Mouse (Mus musculus): ENCODE measurements around the gene Copz1. TPM values are rescaled to one million over a fixed set of nuclear protein-coding genes. Genes with fewer than 3 reads are reported as not detected.

Copz1 gene
- polyA plus RNA-seq, 1 experiment from 2014 or later = 298 TPM

GRCm38 (mm10) chr15:103280817-103281464 is 8.4 kb downstream of the Copz1 start:
- WGBS = 32% methylated on average over 3 of the region's 3 CpGs
- Histone ChIP-seq H3K4me2 (peak overlapping the region; percentile 6; the same call in 1 of the 2 replicates), H3K9me3 (ENCODE audit: control insufficient read depth, low read length) (no peaks in the 10 kb centered on the region), H3K4me3 (ENCODE audit: low read depth, low read length) (no peak overlapping the region), H3K27ac (ENCODE audit: low read depth, low read length) (peak overlapping the region; percentile 53; the same call in 1 of the 2 replicates), H3K27me3 (replicated peaks; ENCODE audit: control insufficient read depth, insufficient read depth, low read length) (no peaks in the 10 kb centered on the region), H3K9ac (ENCODE audit: low read depth, low read length) (peak overlapping the region; percentile 16; the same call in 1 of the 2 replicates), H3K36me3 (ENCODE audit: control insufficient read depth, insufficient read depth, low read length) (no peaks in the 10 kb centered on the region), H3K4me1 (replicated peaks; ENCODE audit: control insufficient read depth, insufficient read depth, low read length) (peaks cover 35% of the 10 kb centered on the region)
- ATAC-seq (replicated peaks; ENCODE audit: low FRiP score) (no peak; the same call in 1 of the 2 replicates), DNase-seq (ENCODE audit: low spot score) (no peak)

- peak overlapping the region; percentile 53; the same call in 1 of the 2 replicates for H3K27ac ChIP-seq (ENCODE audit: low read depth, low read length)
- WGBS = 80% methylated on average over 3 of the region's 3 CpGs
- H3K4me3 ChIP-seq (ENCODE audit: low read depth, low read length) = no peak overlapping the region; the same call in 1 of the 2 replicates
- DNase-seq (ENCODE audit: low spot score) (no peak), ATAC-seq (replicated peaks; ENCODE audit: low FRiP score) (no peak)
- no peaks in the 10 kb centered on the region for H3K9me3 ChIP-seq (ENCODE audit: control insufficient read depth, low read length)
- H3K4me2 ChIP-seq = no peak overlapping the region; the same call in 1 of the 2 replicates
- peaks cover 3% of the 10 kb centered on the region; the same call in 1 of the 2 replicates for H3K36me3 ChIP-seq (ENCODE audit: control insufficient read depth, insufficient read depth, low read length)
- peak overlapping the region; percentile 16; the same call in 1 of the 2 replicates for H3K9ac ChIP-seq (ENCODE audit: low read depth, low read length)
- H3K27me3 ChIP-seq (replicated peaks; ENCODE audit: control insufficient read depth, insufficient read depth, low read length) = no peaks in the 10 kb centered on the region
- peaks cover 35% of the 10 kb centered on the region for H3K4me1 ChIP-seq (replicated peaks; ENCODE audit: control insufficient read depth, insufficient read depth, low read length)
Measured at GRCm38 (mm10) chr15:103281465-103282205, 9.1 kb downstream of the Copz1 start.

- no peak for DNase-seq (ENCODE audit: low spot score)
- no peaks in the 10 kb centered on the region for H3K9me3 ChIP-seq (ENCODE audit: control insufficient read depth, low read length)
- no peak overlapping the region for H3K27ac ChIP-seq (ENCODE audit: low read depth, low read length)
- no peak overlapping the region for H3K4me3 ChIP-seq (ENCODE audit: low read depth, low read length)
- H3K4me1 ChIP-seq (replicated peaks; ENCODE audit: control insufficient read depth, insufficient read depth, low read length) = peaks cover 18% of the 10 kb centered on the region
- H3K4me2 ChIP-seq = no peak overlapping the region
- 64% methylated on average over 3 of the region's 3 CpGs for WGBS
- H3K27me3 ChIP-seq (replicated peaks; ENCODE audit: control insufficient read depth, insufficient read depth, low read length) = no peaks in the 10 kb centered on the region
- H3K36me3 ChIP-seq (ENCODE audit: control insufficient read depth, insufficient read depth, low read length) = peaks cover 7% of the 10 kb centered on the region
- H3K9ac ChIP-seq (ENCODE audit: low read depth, low read length) = no peak overlapping the region
- ATAC-seq (replicated peaks; ENCODE audit: low FRiP score) = no peak
Measured at GRCm38 (mm10) chr15:103284066-103284465, 11.6 kb downstream of the Copz1 start.

GRCm38 (mm10) chr15:103284647-103285046 is 12.1 kb downstream of the Copz1 start:
- ATAC-seq (replicated peaks; ENCODE audit: low FRiP score) = no peak
- Histone ChIP-seq H3K36me3 (ENCODE audit: control insufficient read depth, insufficient read depth, low read length) (peaks cover 7% of the 10 kb centered on the region), H3K9me3 (ENCODE audit: control insufficient read depth, low read length) (no peaks in the 10 kb centered on the region), H3K4me1 (replicated peaks; ENCODE audit: control insufficient read depth, insufficient read depth, low read length) (peaks cover 18% of the 10 kb centered on the region), H3K4me3 (ENCODE audit: low read depth, low read length) (no peak overlapping the region), H3K9ac (ENCODE audit: low read depth, low read length) (no peak overlapping the region), H3K27me3 (replicated peaks; ENCODE audit: control insufficient read depth, insufficient read depth, low read length) (no peaks in the 10 kb centered on the region), H3K27ac (ENCODE audit: low read depth, low read length) (no peak overlapping the region), H3K4me2 (no peak overlapping the region)
- 33% methylated on average over 2 of the region's 2 CpGs for WGBS
- DNase-seq (ENCODE audit: low spot score) = no peak

- Histone ChIP-seq H3K36me3 (ENCODE audit: control insufficient read depth, insufficient read depth, low read length) (peaks cover 12% of the 10 kb centered on the region), H3K9ac (ENCODE audit: low read depth, low read length) (0 out of 2 replicates have a peak overlapping the region, but pooled peaks have one; percentile 4), H3K4me2 (no peak overlapping the region), H3K9me3 (ENCODE audit: control insufficient read depth, low read length) (no peaks in the 10 kb centered on the region), H3K27ac (ENCODE audit: low read depth, low read length) (no peak overlapping the region), H3K27me3 (replicated peaks; ENCODE audit: control insufficient read depth, insufficient read depth, low read length) (no peaks in the 10 kb centered on the region), H3K4me1 (replicated peaks; ENCODE audit: control insufficient read depth, insufficient read depth, low read length) (peaks cover 13% of the 10 kb centered on the region), H3K4me3 (ENCODE audit: low read depth, low read length) (no peak overlapping the region)
- no peak for DNase-seq (ENCODE audit: low spot score)
- 79% methylated on average over 1 of the region's 1 CpGs for WGBS
- no peak for ATAC-seq (replicated peaks; ENCODE audit: low FRiP score)
Measured at GRCm38 (mm10) chr15:103285778-103286417, 13.4 kb downstream of the Copz1 start.

- H3K27ac ChIP-seq (ENCODE audit: low read depth, low read length) = no peak overlapping the region
- no peaks in the 10 kb centered on the region for H3K27me3 ChIP-seq (replicated peaks; ENCODE audit: control insufficient read depth, insufficient read depth, low read length)
- peaks cover 41% of the 10 kb centered on the region for H3K36me3 ChIP-seq (ENCODE audit: control insufficient read depth, insufficient read depth, low read length)
- 69% methylated on average over 5 of the region's 5 CpGs for WGBS
- no peak for DNase-seq (ENCODE audit: low spot score)
- ATAC-seq (replicated peaks; ENCODE audit: low FRiP score) = no peak
- no peak overlapping the region for H3K9ac ChIP-seq (ENCODE audit: low read depth, low read length)
- H3K4me3 ChIP-seq (ENCODE audit: low read depth, low read length) = no peak overlapping the region
- no peak overlapping the region for H3K4me2 ChIP-seq
- H3K9me3 ChIP-seq (ENCODE audit: control insufficient read depth, low read length) = no peaks in the 10 kb centered on the region
- H3K4me1 ChIP-seq (replicated peaks; ENCODE audit: control insufficient read depth, insufficient read depth, low read length) = 0 out of 2 replicates have a peak, but pooled peaks cover 4% of the 10 kb centered on the region
Measured at GRCm38 (mm10) chr15:103289600-103289999, 17.1 kb downstream of the Copz1 start.

- WGBS = 76% methylated on average over 6 of the region's 6 CpGs
- H3K27ac ChIP-seq (ENCODE audit: low read depth, low read length) = no peak overlapping the region
- ATAC-seq (replicated peaks; ENCODE audit: low FRiP score) (no peak), DNase-seq (ENCODE audit: low spot score) (no peak)
- H3K4me1 ChIP-seq (replicated peaks; ENCODE audit: control insufficient read depth, insufficient read depth, low read length) = 0 out of 2 replicates have a peak, but pooled peaks cover 2% of the 10 kb centered on the region
- H3K9me3 ChIP-seq (ENCODE audit: control insufficient read depth, low read length) = no peaks in the 10 kb centered on the region
- no peak overlapping the region for H3K4me2 ChIP-seq
- H3K4me3 ChIP-seq (ENCODE audit: low read depth, low read length) = no peak overlapping the region
- H3K27me3 ChIP-seq (replicated peaks; ENCODE audit: control insufficient read depth, insufficient read depth, low read length) = no peaks in the 10 kb centered on the region
- H3K9ac ChIP-seq (ENCODE audit: low read depth, low read length) = no peak overlapping the region
- peaks cover 41% of the 10 kb centered on the region for H3K36me3 ChIP-seq (ENCODE audit: control insufficient read depth, insufficient read depth, low read length)
Measured at GRCm38 (mm10) chr15:103290417-103290816, 17.9 kb downstream of the Copz1 start.

- H3K4me2 ChIP-seq = no peak overlapping the region
- H3K9me3 ChIP-seq (ENCODE audit: control insufficient read depth, low read length) = no peaks in the 10 kb centered on the region
- H3K4me3 ChIP-seq (ENCODE audit: low read depth, low read length) = no peak overlapping the region
- H3K36me3 ChIP-seq (ENCODE audit: control insufficient read depth, insufficient read depth, low read length) = peaks cover 41% of the 10 kb centered on the region
- H3K27me3 ChIP-seq (replicated peaks; ENCODE audit: control insufficient read depth, insufficient read depth, low read length) = no peaks in the 10 kb centered on the region
- ATAC-seq (replicated peaks; ENCODE audit: low FRiP score) (no peak), DNase-seq (ENCODE audit: low spot score) (no peak)
- H3K27ac ChIP-seq (ENCODE audit: low read depth, low read length) = no peak overlapping the region
- H3K9ac ChIP-seq (ENCODE audit: low read depth, low read length) = no peak overlapping the region
- H3K4me1 ChIP-seq (replicated peaks; ENCODE audit: control insufficient read depth, insufficient read depth, low read length) = peaks cover 4% of the 10 kb centered on the region; the same call in 1 of the 2 replicates
- WGBS = 92% methylated on average over 9 of the region's 9 CpGs
Measured at GRCm38 (mm10) chr15:103290843-103291242, 18.3 kb downstream of the Copz1 start.

Measured in liver, embryonic 11.5 days (tissue).